Mouse (Mus musculus) heart, embryonic 13.5 days (tissue): Measurements from ENCODE around the gene Cfd. TPM values are rescaled to one million over a fixed set of nuclear protein-coding genes. Genes with fewer than 3 reads are reported as not detected.
"Not testable (repeated sequence)": the region's sequence is repeated elsewhere in the genome, so short reads cannot be mapped to it uniquely, and the experiment has no call there.

Experiments
- ATAC-seq: fragments of 200-750 bp; cut with Nextera tagmentation; 2 replicates; pipeline ENCODE4 v1.8.0; 2017; ENCODE audit warnings: moderate TSS enrichment; ENCODE audit not compliant: insufficient number of reproducible peaks, low FRiP score, low TSS enrichment; ENCODE audit errors: extremely low read depth
- H3K27ac ChIP-seq: fragments of 300-500 bp; sonication (generic); replicated peaks from 2 replicates; pipeline ENCODE4 v1.5.1; 2015; ENCODE audit warnings: moderate library complexity, mild to moderate bottlenecking, inconsistent platforms
- H3K27me3 ChIP-seq: fragments of 300-500 bp; sonication (generic); replicated peaks from 2 replicates; pipeline ENCODE4 v1.6.1; 2015; ENCODE audit warnings: mild to moderate bottlenecking, inconsistent platforms
- H3K36me3 ChIP-seq: fragments of 300-500 bp; sonication (generic); 2 replicates; pipeline ENCODE4 v1.6.1; 2015; ENCODE audit warnings: mild to moderate bottlenecking, inconsistent platforms
- H3K4me1 ChIP-seq: fragments of 300-500 bp; sonication (generic); 2 replicates; pipeline ENCODE4 v1.6.1; 2015; ENCODE audit warnings: inconsistent platforms
- H3K4me2 ChIP-seq: fragments of 300-500 bp; sonication (generic); 2 replicates; pipeline ENCODE4 v1.6.1; 2015; ENCODE audit warnings: inconsistent platforms, mild to moderate bottlenecking, moderate library complexity
- H3K4me3 ChIP-seq: fragments of 300-500 bp; sonication (generic); 2 replicates; pipeline ENCODE4 v1.5.1; 2015; ENCODE audit warnings: moderate library complexity, mild to moderate bottlenecking, inconsistent platforms
- H3K9ac ChIP-seq: fragments of 300-500 bp; sonication (generic); 2 replicates; pipeline ENCODE4 v1.6.1; 2015; ENCODE audit warnings: inconsistent platforms, mild to moderate bottlenecking, moderate library complexity
- H3K9me3 ChIP-seq: fragments of 300-500 bp; sonication (generic); 2 replicates; pipeline ENCODE4 v1.6.1; 2016; ENCODE audit warnings: inconsistent platforms
- WGBS: fragments of 180-500 bp; shearing (Covaris S2); methylation state at CpG from one replicate; pipeline ENCODE4 v1.1.7; 2015; ENCODE audit warnings: mixed read lengths; 5-methylcytosine and 5-hydroxymethylcytosine counted together
- polyA plus RNA-seq: library from polyadenylated mRNA; unstranded; fragments of >200 nt; fragmentation: Nextera tagmentation; extraction: Ambion mirVana; gene quantifications from 2 replicates; pipeline ENCODE4 v1.2.1, GENCODE M21; 2015

The Cfd gene
- polyA plus RNA-seq, 1 experiment from 2014 or later: not detected

GRCm38 (mm10) chr10:79874290-79874862, 16.3 kb upstream of the Cfd start, which contains the start of the genes Prtn3 and Plppr3:
Gene Prtn3, plus strand, starts transcription at chr10:79874476.
Gene Plppr3, minus strand, starts transcription at chr10:79874634.
- Histone ChIP-seq H3K27ac (no peak within 1 kb of the TSS; the same call in 1 of the 2 replicates), H3K36me3 (no peaks in the 10 kb centered on the region), H3K9ac (peak within 1 kb of the TSS; percentile 88), H3K4me2 (peak within 1 kb of the TSS; percentile 94), H3K27me3 (peaks cover 24% of the 10 kb centered on the region; the same call in 1 of the 2 replicates), H3K4me3 (peak within 1 kb of the TSS; percentile 72), H3K4me1 (peaks cover 24% of the 10 kb centered on the region), H3K9me3 (no peaks in the 10 kb centered on the region)
- peak; percentile 30 for ATAC-seq
- WGBS: 1% methylated on average over 49 of the region's 57 CpGs

- no peak for ATAC-seq
- H3K4me1 ChIP-seq: peaks cover 46% of the 10 kb centered on the region
- H3K4me2 ChIP-seq: no peak overlapping the region
- H3K9ac ChIP-seq: no peak overlapping the region
- no peak overlapping the region for H3K4me3 ChIP-seq
- H3K27me3 ChIP-seq: peaks cover 44% of the 10 kb centered on the region
- no peaks in the 10 kb centered on the region for H3K36me3 ChIP-seq
- 36% methylated on average over 1 of the region's 1 CpGs for WGBS
- H3K27ac ChIP-seq: no peak overlapping the region
- H3K9me3 ChIP-seq: no peaks in the 10 kb centered on the region
Measured at GRCm38 (mm10) chr10:79877174-79877573, 13.5 kb upstream of the Cfd start.

GRCm38 (mm10) chr10:79877757-79878156, 12.9 kb upstream of the Cfd start:
- no peak overlapping the region for H3K27ac ChIP-seq
- no peaks in the 10 kb centered on the region for H3K36me3 ChIP-seq
- 59% methylated on average over 12 of the region's 12 CpGs for WGBS
- no peaks in the 10 kb centered on the region for H3K9me3 ChIP-seq
- peaks cover 49% of the 10 kb centered on the region for H3K27me3 ChIP-seq
- no peak for ATAC-seq
- H3K4me1 ChIP-seq: peaks cover 52% of the 10 kb centered on the region
- H3K9ac ChIP-seq: no peak overlapping the region
- H3K4me2 ChIP-seq: no peak overlapping the region
- H3K4me3 ChIP-seq: no peak overlapping the region

- 0 out of 2 replicates have a peak overlapping the region, but pooled peaks have one; percentile 37 for H3K9ac ChIP-seq
- H3K27me3 ChIP-seq: peaks cover 50% of the 10 kb centered on the region
- no peaks in the 10 kb centered on the region for H3K9me3 ChIP-seq
- WGBS: 30% methylated on average over 3 of the region's 3 CpGs
- peaks cover 46% of the 10 kb centered on the region for H3K4me1 ChIP-seq
- no peak overlapping the region for H3K4me3 ChIP-seq
- no peak overlapping the region for H3K27ac ChIP-seq
- H3K36me3 ChIP-seq: no peaks in the 10 kb centered on the region
- no peak overlapping the region for H3K4me2 ChIP-seq
- ATAC-seq: no peak
Measured at GRCm38 (mm10) chr10:79879527-79879926, 11.1 kb upstream of the Cfd start.

- H3K4me1 ChIP-seq: peaks cover 44% of the 10 kb centered on the region
- peaks cover 40% of the 10 kb centered on the region for H3K27me3 ChIP-seq
- ATAC-seq: no peak
- no peak overlapping the region for H3K27ac ChIP-seq
- no peaks in the 10 kb centered on the region for H3K9me3 ChIP-seq
- WGBS: 19% methylated on average over 9 of the region's 9 CpGs
- no peak overlapping the region for H3K4me2 ChIP-seq
- no peaks in the 10 kb centered on the region for H3K36me3 ChIP-seq
- 0 out of 2 replicates have a peak overlapping the region, but pooled peaks have one; percentile 11 for H3K9ac ChIP-seq
- no peak overlapping the region for H3K4me3 ChIP-seq
Measured at GRCm38 (mm10) chr10:79880721-79881120, 9.9 kb upstream of the Cfd start.

GRCm38 (mm10) chr10:79881981-79882380, 8.7 kb upstream of the Cfd start:
- peak overlapping the region; percentile 34 for H3K4me3 ChIP-seq
- 6% methylated on average over 22 of the region's 22 CpGs for WGBS

GRCm38 (mm10) chr10:79883297-79884084, 7.2 kb upstream of the Cfd start:
- ATAC-seq: no peak
- H3K4me1 ChIP-seq: peaks cover 40% of the 10 kb centered on the region
- H3K9me3 ChIP-seq: no peaks in the 10 kb centered on the region
- H3K4me2 ChIP-seq: peak overlapping the region; percentile 16; the same call in 1 of the 2 replicates
- H3K27me3 ChIP-seq: peaks cover 47% of the 10 kb centered on the region
- no peak overlapping the region for H3K27ac ChIP-seq
- no peaks in the 10 kb centered on the region for H3K36me3 ChIP-seq
- peak overlapping the region; percentile 57; the same call in 1 of the 2 replicates for H3K9ac ChIP-seq
- WGBS: 14% methylated on average over 22 of the region's 22 CpGs
- 0 out of 2 replicates have a peak overlapping the region, but pooled peaks have one; percentile 6 for H3K4me3 ChIP-seq

More at GRCm38 (mm10) chr10:79881981-79882380, 8.7 kb upstream of the Cfd start:
- no peaks in the 10 kb centered on the region for H3K36me3 ChIP-seq
- no peak overlapping the region for H3K27ac ChIP-seq
- peak overlapping the region; percentile 74 for H3K9ac ChIP-seq
- H3K4me2 ChIP-seq: peak overlapping the region; percentile 62
- peaks cover 46% of the 10 kb centered on the region for H3K27me3 ChIP-seq
- H3K9me3 ChIP-seq: no peaks in the 10 kb centered on the region
- peaks cover 43% of the 10 kb centered on the region for H3K4me1 ChIP-seq
- ATAC-seq: no peak

GRCm38 (mm10) chr10:79884446-79884845, 6.2 kb upstream of the Cfd start:
- Histone ChIP-seq H3K4me2 (no peak overlapping the region), H3K4me1 (peaks cover 37% of the 10 kb centered on the region), H3K9me3 (no peaks in the 10 kb centered on the region), H3K36me3 (no peaks in the 10 kb centered on the region), H3K27me3 (peaks cover 47% of the 10 kb centered on the region), H3K9ac (no peak overlapping the region), H3K4me3 (no peak overlapping the region), H3K27ac (no peak overlapping the region)
- ATAC-seq: no peak
- WGBS: 52% methylated on average over 4 of the region's 4 CpGs

GRCm38 (mm10) chr10:79884938-79885337, 5.7 kb upstream of the Cfd start:
- H3K4me1 ChIP-seq: peaks cover 32% of the 10 kb centered on the region
- not testable (repeated sequence) for H3K4me3 ChIP-seq, H3K9me3 ChIP-seq, H3K4me2 ChIP-seq, ATAC-seq, H3K9ac ChIP-seq, H3K36me3 ChIP-seq, H3K27ac ChIP-seq
- H3K27me3 ChIP-seq: peaks cover 46% of the 10 kb centered on the region
- 68% methylated on average over 3 of the region's 3 CpGs for WGBS

GRCm38 (mm10) chr10:79886054-79886453, 4.6 kb upstream of the Cfd start, which contains the start of gene Elane:
Gene Elane, plus strand, starts transcription at chr10:79886247.
- no peak within 1 kb of the TSS for H3K27ac ChIP-seq
- H3K36me3 ChIP-seq: no peaks in the 10 kb centered on the region
- 75% methylated on average over 6 of the region's 6 CpGs for WGBS

GRCm38 (mm10) chr10:79886611-79887010, 4.0 kb upstream of the Cfd start:
- WGBS: 62% methylated on average over 8 of the region's 8 CpGs
- no peak overlapping the region for H3K4me2 ChIP-seq

More at GRCm38 (mm10) chr10:79886054-79886453, 4.6 kb upstream of the Cfd start, which contains the start of gene Elane:
- no peak for ATAC-seq
- Histone ChIP-seq H3K27me3 (peaks cover 37% of the 10 kb centered on the region), H3K9ac (no peak within 1 kb of the TSS), H3K4me2 (no peak within 1 kb of the TSS), H3K4me1 (peaks cover 23% of the 10 kb centered on the region), H3K4me3 (no peak within 1 kb of the TSS), H3K9me3 (no peaks in the 10 kb centered on the region)

More at GRCm38 (mm10) chr10:79886611-79887010, 4.0 kb upstream of the Cfd start:
- H3K9me3 ChIP-seq: no peaks in the 10 kb centered on the region
- peaks cover 20% of the 10 kb centered on the region for H3K4me1 ChIP-seq
- peaks cover 38% of the 10 kb centered on the region for H3K27me3 ChIP-seq
- no peak overlapping the region for H3K27ac ChIP-seq
- no peaks in the 10 kb centered on the region for H3K36me3 ChIP-seq
- ATAC-seq: no peak
- H3K4me3 ChIP-seq: no peak overlapping the region
- H3K9ac ChIP-seq: no peak overlapping the region
